Mouse (Mus musculus) midbrain, postnatal 0 days (tissue): Measurements from ENCODE around the gene Polq. TPM values are rescaled to one million over a fixed set of nuclear protein-coding genes. Genes with fewer than 3 reads are reported as not detected.

Experiments used
- ATAC-seq: fragments of 200-750 bp; cut with Nextera tagmentation; 2 replicates; pipeline ENCODE4 v1.8.0; 2017; ENCODE audit warnings: moderate number of reproducible peaks, mild to moderate bottlenecking, moderate TSS enrichment, moderate library complexity; ENCODE audit not compliant: low FRiP score
- DNase-seq: peaks from one replicate; pipeline ENCODE4 v3.0.0-alpha.2; 2015; ENCODE audit warnings: low spot score
- H3K27ac ChIP-seq: fragments of 300-500 bp; sonication (generic); 2 replicates; pipeline ENCODE4 v1.5.1; 2014; ENCODE audit warnings: low read depth, mild to moderate bottlenecking, low read length, mixed read lengths
- H3K27me3 ChIP-seq: fragments of 300-500 bp; sonication (generic); 2 replicates; pipeline ENCODE4 v1.6.1; 2014; ENCODE audit warnings: low read length, control low read depth, mixed read lengths; ENCODE audit not compliant: insufficient read depth
- H3K36me3 ChIP-seq: fragments of 300-500 bp; sonication (generic); 2 replicates; pipeline ENCODE4 v1.6.1; 2014; ENCODE audit warnings: low read length, control low read depth, mixed read lengths; ENCODE audit not compliant: insufficient read depth
- H3K4me1 ChIP-seq: fragments of 300-500 bp; sonication (generic); 2 replicates; pipeline ENCODE4 v1.6.1; 2014; ENCODE audit warnings: mild to moderate bottlenecking, control low read depth, antibody characterized with exemption, low read length, mixed read lengths; ENCODE audit not compliant: insufficient read depth
- H3K4me2 ChIP-seq: fragments of 300-500 bp; sonication (generic); 2 replicates; pipeline ENCODE4 v1.6.1; 2014; ENCODE audit warnings: low read depth, mild to moderate bottlenecking, low read length, mixed read lengths; ENCODE audit not compliant: poor library complexity, severe bottlenecking
- H3K4me3 ChIP-seq: fragments of 300-500 bp; sonication (generic); 2 replicates; pipeline ENCODE4 v1.5.1; 2014; ENCODE audit warnings: low read depth, mild to moderate bottlenecking, low read length, moderate library complexity
- H3K9ac ChIP-seq: fragments of 300-500 bp; sonication (generic); replicated peaks from 2 replicates; pipeline ENCODE4 v1.6.1; 2014; ENCODE audit warnings: mild to moderate bottlenecking, low read length, moderate library complexity, mixed read lengths; ENCODE audit not compliant: poor library complexity, severe bottlenecking
- H3K9me3 ChIP-seq: fragments of 300-500 bp; sonication (generic); 2 replicates; pipeline ENCODE4 v1.6.1; 2016; ENCODE audit warnings: low read length, control low read depth
- CTCF ChIP-seq: IDR thresholded peaks from 2 replicates; pipeline ENCODE4 v1.5.1; 2016; ENCODE audit warnings: antibody characterized with exemption, mild to moderate bottlenecking
- WGBS: fragments of 180-500 bp; shearing (Covaris S2); extraction: QIAGEN DNeasy Blood & Tissue Kit; methylation state at CpG from one replicate; pipeline ENCODE4 v1.1.7; 2014; 5-methylcytosine and 5-hydroxymethylcytosine counted together
- polyA plus RNA-seq: library from polyadenylated mRNA; unstranded; fragments of >200 nt; fragmentation: Nextera tagmentation; extraction: Ambion mirVana; gene quantifications from 2 replicates; pipeline ENCODE4 v1.2.1, GENCODE M21; 2015
- total RNA-seq: library from RNA; depleted of rRNA; stranded (reverse); fragments of >200 nt; gene quantifications from 2 replicates; pipeline ENCODE4 v1.2.3, GENCODE M21; 2014

The Polq gene
- total and polyA plus RNA-seq, 2 experiments from 2014 or later, result 1.0 to 1.5 TPM

GRCm38 (mm10) chr16:37010370-37010769 is 1.2 kb upstream of the Polq start:
- Histone ChIP-seq H3K4me3 (no peak overlapping the region), H3K9ac (no peak overlapping the region), H3K4me2 (no peak overlapping the region), H3K27ac (no peak overlapping the region), H3K9me3 (no peaks in the 10 kb centered on the region), H3K27me3 (no peaks in the 10 kb centered on the region), H3K36me3 (no peaks in the 10 kb centered on the region), H3K4me1 (peaks cover 9% of the 10 kb centered on the region; the same call in 1 of the 2 replicates)
- peak; percentile 78 for TF ChIP-seq CTCF
- DNase-seq (peak; percentile 84), ATAC-seq (0 out of 2 replicates have a peak, but pooled peaks have one; percentile 41)
- WGBS, result 44% methylated on average over 4 of the region's 4 CpGs

GRCm38 (mm10) chr16:37011922-37012289 is 320 bp downstream of the Polq start:
- Histone ChIP-seq H3K4me3 (peak overlapping the region; percentile 63), H3K9me3 (no peaks in the 10 kb centered on the region), H3K27ac (no peak overlapping the region), H3K9ac (peak overlapping the region; percentile 57), H3K4me2 (peak overlapping the region; percentile 97), H3K27me3 (no peaks in the 10 kb centered on the region), H3K36me3 (no peaks in the 10 kb centered on the region), H3K4me1 (peaks cover 9% of the 10 kb centered on the region; the same call in 1 of the 2 replicates)
- WGBS, result under 1% methylated on average over 26 of the region's 26 CpGs
- ATAC-seq, result peak; percentile 58
- no peak for DNase-seq
- no peak for TF ChIP-seq CTCF

GRCm38 (mm10) chr16:37012336-37012735 is 750 bp downstream of the Polq start:
- no peaks in the 10 kb centered on the region for H3K27me3 ChIP-seq
- TF ChIP-seq CTCF, result no peak
- H3K27ac ChIP-seq, result no peak overlapping the region
- ATAC-seq, result no peak
- H3K9me3 ChIP-seq, result no peaks in the 10 kb centered on the region
- H3K36me3 ChIP-seq, result no peaks in the 10 kb centered on the region
- no peak overlapping the region for H3K9ac ChIP-seq
- peak overlapping the region; percentile 97 for H3K4me2 ChIP-seq
- 66% methylated on average over 5 of the region's 5 CpGs for WGBS
- H3K4me1 ChIP-seq, result peaks cover 9% of the 10 kb centered on the region; the same call in 1 of the 2 replicates
- no peak for DNase-seq
- peak overlapping the region; percentile 63 for H3K4me3 ChIP-seq

GRCm38 (mm10) chr16:37027581-37027980 is 16.0 kb downstream of the Polq start:
- DNase-seq, result no peak
- TF ChIP-seq CTCF, result no peak
- Histone ChIP-seq H3K4me2 (no peak overlapping the region), H3K9me3 (no peaks in the 10 kb centered on the region), H3K4me1 (no peaks in the 10 kb centered on the region), H3K4me3 (no peak overlapping the region), H3K27ac (no peak overlapping the region), H3K36me3 (no peaks in the 10 kb centered on the region; the same call in 1 of the 2 replicates), H3K9ac (no peak overlapping the region), H3K27me3 (no peaks in the 10 kb centered on the region)
- 85% methylated on average over 3 of the region's 3 CpGs for WGBS
- no peak for ATAC-seq

- TF ChIP-seq CTCF, result no peak
- no peaks in the 10 kb centered on the region for H3K9me3 ChIP-seq
- H3K4me3 ChIP-seq, result no peak overlapping the region
- peaks cover 4% of the 10 kb centered on the region; the same call in 1 of the 2 replicates for H3K36me3 ChIP-seq
- no peak overlapping the region for H3K4me2 ChIP-seq
- 81% methylated on average over 3 of the region's 3 CpGs for WGBS
- no peaks in the 10 kb centered on the region for H3K4me1 ChIP-seq
- no peak overlapping the region for H3K27ac ChIP-seq
- no peak overlapping the region for H3K9ac ChIP-seq
- DNase-seq, result no peak
- H3K27me3 ChIP-seq, result no peaks in the 10 kb centered on the region
- ATAC-seq, result no peak
Measured at GRCm38 (mm10) chr16:37031996-37032395, 20.4 kb downstream of the Polq start.

GRCm38 (mm10) chr16:37034751-37035150 is 23.2 kb downstream of the Polq start:
- H3K4me3 ChIP-seq, result no peak overlapping the region
- H3K4me1 ChIP-seq, result no peaks in the 10 kb centered on the region
- no peak overlapping the region for H3K27ac ChIP-seq
- WGBS, result 95% methylated on average over 8 of the region's 8 CpGs
- TF ChIP-seq CTCF, result no peak
- DNase-seq (no peak), ATAC-seq (no peak)
- peaks cover 4% of the 10 kb centered on the region; the same call in 1 of the 2 replicates for H3K36me3 ChIP-seq
- H3K9me3 ChIP-seq, result no peaks in the 10 kb centered on the region
- no peaks in the 10 kb centered on the region for H3K27me3 ChIP-seq
- no peak overlapping the region for H3K4me2 ChIP-seq
- H3K9ac ChIP-seq, result no peak overlapping the region
